Mouse (Mus musculus) bone marrow macrophage, adult 2 months (primary cell): ENCODE measurements around the gene Sapcd1.

Source experiments
- CTCF ChIP-seq: IDR thresholded peaks from 2 replicates; pipeline ENCODE4 v1.5.1; 2012; ENCODE audit warnings: low read depth, mild to moderate bottlenecking, low read length, moderate library complexity
- POLR2A ChIP-seq: IDR thresholded peaks from 2 replicates; pipeline ENCODE4 v1.6.1; 2012; ENCODE audit warnings: mild to moderate bottlenecking, low read depth, low read length, borderline replicate concordance

- TF ChIP-seq POLR2A (no peak), CTCF (no peak)
Measured at GRCm38 (mm10) chr17:35009586-35009985, 18.2 kb downstream of the Sapcd1 start.
